Comparison of ENCODE assay signal across 9 mouse cellular contexts in the genomic region with DNA sequence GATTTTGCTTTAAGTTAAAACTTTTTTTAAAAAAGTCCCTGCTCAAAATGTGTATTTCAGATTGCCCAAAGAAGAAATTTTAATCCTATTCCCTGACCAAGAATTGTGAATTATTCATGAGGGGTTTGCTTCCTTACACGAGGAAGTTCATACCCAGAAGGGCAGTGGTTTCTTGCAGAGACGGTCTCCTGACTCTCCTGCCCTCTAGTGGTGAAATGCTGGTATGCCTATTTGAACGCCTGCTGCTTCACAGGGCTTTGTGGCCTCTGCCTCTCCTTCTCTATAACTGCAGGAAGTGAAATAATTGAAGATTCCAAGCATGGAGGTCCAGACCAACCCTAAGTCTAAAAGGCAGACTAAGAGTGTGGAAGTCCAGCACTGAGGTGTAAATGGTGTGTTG.
A peak's percentile ranks its signal among the peaks of the same experiment; 100 is the strongest.
DNase-seq lines count a peak whose midpoint lies in the region; TF ChIP-seq lines count a peak whose summit lies in the region.
"Had no signal": no experiment of that assay in that cellular context is flagged by ENCODE, and none has a peak within 500 bp of the region (broad histone marks: within the 10 kb centered on the region; RNA-seq: fewer than 3 reads in every experiment).

No protein-coding gene starts in this region.

- H3K36me3 ChIP-seq in testis, adult 2 months (ENCODE audit: control insufficient read depth, insufficient read depth, low read length) = no peaks in the 10 kb centered on the region
- H3K36me3 ChIP-seq: liver, embryonic 15.5 days had no signal

- H3K4me3 ChIP-seq in testis, adult 2 months (ENCODE audit: control insufficient read depth, low read depth, low read length) = no peak overlapping the region
- H3K4me3 ChIP-seq: liver, embryonic 15.5 days had no signal

- H3K27me3 ChIP-seq in testis, adult 2 months (ENCODE audit: control insufficient read depth, insufficient read depth, low read length) = no peaks in the 10 kb centered on the region
- H3K27me3 ChIP-seq: liver, embryonic 15.5 days had no signal

- TF ChIP-seq CTCF in testis, adult 2 months (IDR thresholded peaks at IDR 0.05; ENCODE audit: control insufficient read depth, insufficient read depth, insufficient replicate concordance, low read depth, low read length) = peak; percentile 81; the same call in 1 of the 2 replicates

- H3K4me1 ChIP-seq in testis, adult 2 months (ENCODE audit: control insufficient read depth, insufficient read depth, low read length) = no peaks in the 10 kb centered on the region
- H3K4me1 ChIP-seq: liver, embryonic 15.5 days had no signal

- TF ChIP-seq POLR2A in testis, adult 2 months (IDR thresholded peaks at IDR 0.05; ENCODE audit: control insufficient read depth, low read depth, low read length) = no peak

- peak; percentile 59 to 76 for DNase-seq in heart, adult 18-20 months
- no peak for DNase-seq in heart, adult 11 months
- DNase-seq in ZHBTc4 (ENCODE audit: low read depth, low spot score) = peak; percentile 86
- DNase-seq in cerebellum, postnatal 36 days = peak; percentile 36 to 55
- peak; percentile 76 to 85 for DNase-seq in heart, postnatal 10 days
- DNase-seq in layer of hippocampus, postnatal 10 days (ENCODE audit: low spot score in 2 of 2) = peak; percentile 71 to 75
- peak; percentile 79 for DNase-seq in mesoderm, embryonic 11.5 days (ENCODE audit: low read depth, low spot score)

- intact Hi-C loops in heart, postnatal 10 days (cut with DNase I) = loop anchor here (1.0 to 10.0 kb wide), 3 partner anchors 218 to 950 kb away; no protein-coding TSS in a partner anchor

- H3K27ac ChIP-seq in testis, adult 2 months (ENCODE audit: control insufficient read depth, insufficient read depth, low read depth, low read length) = no peak overlapping the region
- H3K27ac ChIP-seq: liver, embryonic 15.5 days had no signal
